In genomic region chr11:44852921-44853320, GRCm38 (mm10) we compare ENCODE assay signal across 16 mouse cellular contexts.
"Had no signal": no experiment of that assay in that cellular context is flagged by ENCODE, and none has a peak within 500 bp of the region (broad histone marks: within the 10 kb centered on the region; RNA-seq: fewer than 3 reads in every experiment).

No protein-coding gene starts in this region.

- H3K27me3 ChIP-seq: lung, embryonic 15.5 days; midbrain, embryonic 13.5 days; midbrain, embryonic 15.5 days; neural tube, embryonic 12.5 days; stomach, embryonic 15.5 days had no signal

- H3K4me2 ChIP-seq: lung, embryonic 15.5 days; midbrain, embryonic 11.5 days; midbrain, embryonic 13.5 days; midbrain, embryonic 15.5 days; neural tube, embryonic 12.5 days; stomach, embryonic 15.5 days had no signal

- H3K36me3 ChIP-seq: lung, embryonic 15.5 days; midbrain, embryonic 13.5 days; midbrain, embryonic 15.5 days; neural tube, embryonic 12.5 days; stomach, embryonic 15.5 days had no signal

- ATAC-seq: lung, postnatal 0 days; midbrain, embryonic 13.5 days; midbrain, embryonic 15.5 days had no signal

- H3K9me3 ChIP-seq: lung, embryonic 15.5 days; megakaryocyte, embryonic 14.5 days; midbrain, embryonic 13.5 days; midbrain, embryonic 15.5 days; neural tube, embryonic 12.5 days; stomach, embryonic 15.5 days had no signal

- H3K9ac ChIP-seq: lung, embryonic 15.5 days; midbrain, embryonic 13.5 days; midbrain, embryonic 15.5 days; neural tube, embryonic 12.5 days; stomach, embryonic 15.5 days had no signal

- H3K4me3 ChIP-seq: lung, embryonic 15.5 days; megakaryocyte, embryonic 14.5 days; midbrain, embryonic 13.5 days; midbrain, embryonic 15.5 days; neural tube, embryonic 12.5 days; stomach, embryonic 15.5 days had no signal

- H3K27ac ChIP-seq: lung, embryonic 15.5 days; macrophage; midbrain, embryonic 13.5 days; midbrain, embryonic 15.5 days; neural tube, embryonic 12.5 days; stomach, embryonic 15.5 days; stomach, postnatal 0 days had no signal

- DNase-seq: lung, postnatal 14 days; lung, postnatal 36 days; right cerebral cortex, postnatal 14 days; thymus, adult 2 months; thymus, postnatal 25 days; thymus, postnatal 4 days had no signal

- H3K4me1 ChIP-seq: lung, embryonic 15.5 days; midbrain, embryonic 15.5 days; neural tube, embryonic 12.5 days; stomach, embryonic 15.5 days had no signal
